Mouse (Mus musculus): ENCODE data around the gene Angel2. TPM values are rescaled to one million over a fixed set of nuclear protein-coding genes. Genes with fewer than 3 reads are reported as not detected.

Angel2 gene
- polyA plus RNA-seq, 1 experiment = 17.7 TPM

Other genes with a start within 250 kb of the Angel2 start
- gene Rps6kc1, start 13.3 kb upstream of the Angel2 start, polyA plus RNA-seq (2012; fragmentation: generic; extraction: Trizol) = 18.9 TPM
- gene Vash2, start 54.2 kb downstream of the Angel2 start, polyA plus RNA-seq (2012; fragmentation: generic; extraction: Trizol) = 20.0 TPM
- gene Flvcr1, start 101.0 kb downstream of the Angel2 start, polyA plus RNA-seq (2012; fragmentation: generic; extraction: Trizol) = 2.2 TPM
- gene Spata45, start 111.5 kb downstream of the Angel2 start, polyA plus RNA-seq (2012; fragmentation: generic; extraction: Trizol) = not detected
- gene Tatdn3, start 137.8 kb downstream of the Angel2 start, polyA plus RNA-seq (2012; fragmentation: generic; extraction: Trizol) = 10.7 TPM
- 4.4 TPM for gene Nsl1, start 137.9 kb downstream of the Angel2 start, polyA plus RNA-seq (2012; fragmentation: generic; extraction: Trizol)
- gene Batf3, start 172.7 kb downstream of the Angel2 start, polyA plus RNA-seq (2012; fragmentation: generic; extraction: Trizol) = 0.07 TPM
- not detected for gene Fam71a, start 239.7 kb downstream of the Angel2 start, polyA plus RNA-seq (2012; fragmentation: generic; extraction: Trizol)

All from myocyte (in vitro differentiated cells).